Mouse (Mus musculus) heart, adult 9 months (tissue): ENCODE measurements at regions not wholly inside any gene's neighbourhood (a gene's known extent, or its start where the extent isn't known, plus 50 kb on each side); places are given as distances from the start of the nearest gene placed in this dataset.

Experiments
- DNase-seq, 2 experiments: peaks; one replicate each; pipeline ENCODE4 v3.0.0; 2022; ENCODE audit warnings: low spot score in 2 of 2

GRCm38 (mm10) chrX:23556271-23556670, 136.6 kb upstream of the Wdr44 start:
- peak; percentile 56 to 61 for DNase-seq

- DNase-seq = peak; percentile 2 to 18
Measured at GRCm38 (mm10) chrX:23565581-23565980, 127.3 kb upstream of the Wdr44 start.
